ENCODE assay signal across 27 mouse cellular contexts in the genomic region with DNA sequence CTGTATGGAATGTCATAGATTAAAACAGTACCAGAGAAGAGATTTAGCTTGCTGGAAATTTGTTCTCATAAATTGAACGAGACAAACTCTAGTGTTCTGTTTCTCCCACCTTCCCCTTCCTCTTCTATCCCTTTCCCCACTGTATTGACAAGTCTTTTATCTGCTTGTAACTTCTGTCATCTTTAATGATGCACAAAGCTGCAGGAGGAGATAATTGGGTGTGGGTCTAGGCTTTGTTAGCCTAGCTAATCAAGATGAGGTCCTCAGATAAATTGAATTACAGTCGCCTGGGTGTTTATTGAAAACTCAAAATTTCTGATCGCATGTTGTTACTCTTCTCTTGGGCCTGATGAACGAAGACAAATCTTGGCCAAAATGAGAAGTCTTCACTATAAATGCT.
"Had no signal": no experiment of that assay in that cellular context is flagged by ENCODE, and none has a peak within 500 bp of the region (broad histone marks: within the 10 kb centered on the region; RNA-seq: fewer than 3 reads in every experiment).

No protein-coding gene starts in this region.

- H3K36me3 ChIP-seq: embryonic facial prominence, embryonic 10.5 days; embryonic facial prominence, embryonic 12.5 days; embryonic facial prominence, embryonic 13.5 days; embryonic facial prominence, embryonic 15.5 days; forebrain, embryonic 10.5 days; forebrain, embryonic 12.5 days; forebrain, embryonic 15.5 days had no signal

- H3K27ac ChIP-seq: embryonic facial prominence, embryonic 10.5 days; embryonic facial prominence, embryonic 12.5 days; embryonic facial prominence, embryonic 13.5 days; embryonic facial prominence, embryonic 15.5 days; forebrain, embryonic 10.5 days; forebrain, embryonic 12.5 days; forebrain, embryonic 13.5 days; forebrain, embryonic 15.5 days; gastrocnemius, adult 2 months; heart, adult 2 months had no signal

- DNase-seq: cerebellum, adult 9-10 months; cerebellum, adult 9-11 months; cerebellum, postnatal 10 days; cerebellum, postnatal 14 days; cerebellum, postnatal 25 days; cerebellum, postnatal 36 days; embryo, embryonic 11 days; forebrain, postnatal 0 days; gastrocnemius, adult 2 months; gastrocnemius, postnatal 10 days; gastrocnemius, postnatal 14 days; gastrocnemius, postnatal 25 days; gastrocnemius, postnatal 36 days; heart, adult 11 months; heart, adult 18-20 months; heart, adult 2 months had no signal

- H3K27me3 ChIP-seq: embryonic facial prominence, embryonic 12.5 days; embryonic facial prominence, embryonic 13.5 days; embryonic facial prominence, embryonic 15.5 days; forebrain, embryonic 12.5 days; forebrain, embryonic 13.5 days; forebrain, embryonic 15.5 days had no signal

- H3K4me1 ChIP-seq: embryonic facial prominence, embryonic 10.5 days; embryonic facial prominence, embryonic 12.5 days; embryonic facial prominence, embryonic 13.5 days; embryonic facial prominence, embryonic 15.5 days; forebrain, embryonic 10.5 days; forebrain, embryonic 12.5 days; forebrain, embryonic 13.5 days; forebrain, embryonic 15.5 days had no signal

- H3K9me3 ChIP-seq: embryonic facial prominence, embryonic 10.5 days; embryonic facial prominence, embryonic 12.5 days; embryonic facial prominence, embryonic 13.5 days; embryonic facial prominence, embryonic 15.5 days; forebrain, embryonic 10.5 days; forebrain, embryonic 12.5 days; forebrain, embryonic 13.5 days; forebrain, embryonic 15.5 days had no signal

- H3K4me3 ChIP-seq: embryonic facial prominence, embryonic 10.5 days; embryonic facial prominence, embryonic 12.5 days; embryonic facial prominence, embryonic 13.5 days; embryonic facial prominence, embryonic 15.5 days; erythroblast, embryonic 14.5 days; forebrain, embryonic 10.5 days; forebrain, embryonic 12.5 days; forebrain, embryonic 13.5 days; forebrain, embryonic 15.5 days; gastrocnemius, adult 2 months; heart, adult 2 months had no signal

- H3K4me2 ChIP-seq: embryonic facial prominence, embryonic 12.5 days; embryonic facial prominence, embryonic 13.5 days; embryonic facial prominence, embryonic 15.5 days; forebrain, embryonic 12.5 days; forebrain, embryonic 13.5 days; forebrain, embryonic 15.5 days had no signal

- ATAC-seq: forebrain, embryonic 13.5 days; forebrain, embryonic 14.5 days; forebrain, embryonic 15.5 days; forebrain, embryonic 16.5 days; forebrain, postnatal 0 days had no signal

- H3K9ac ChIP-seq: embryonic facial prominence, embryonic 12.5 days; embryonic facial prominence, embryonic 13.5 days; embryonic facial prominence, embryonic 15.5 days; forebrain, embryonic 12.5 days; forebrain, embryonic 13.5 days; forebrain, embryonic 15.5 days; forebrain, postnatal 0 days had no signal
